Mouse (Mus musculus) G1E (cell line): ENCODE results near the gene Pwwp2b. TPM values are rescaled to one million over a fixed set of nuclear protein-coding genes. Genes with fewer than 3 reads are reported as not detected.

Experiments
- ATAC-seq: 2 replicates; pipeline ENCODE4 v1.8.0; 2016; ENCODE audit warnings: mild to moderate bottlenecking; ENCODE audit not compliant: insufficient number of reproducible peaks, poor library complexity, low FRiP score, severe bottlenecking; ENCODE audit errors: extremely low read depth
- DNase-seq: peaks from one replicate; pipeline ENCODE4 v3.0.0; 2012; ENCODE audit warnings: low spot score
- H3K27me3 ChIP-seq: 2 replicates; pipeline ENCODE4 v1.6.1; 2012; ENCODE audit warnings: mild to moderate bottlenecking, low read length, inconsistent platforms; ENCODE audit not compliant: insufficient read depth
- H3K36me3 ChIP-seq: replicated peaks from 2 replicates; pipeline ENCODE3; 2012; ENCODE audit warnings: mild to moderate bottlenecking, inconsistent platforms
- H3K4me1 ChIP-seq: 2 replicates; pipeline ENCODE4 v1.6.1; 2012; ENCODE audit warnings: low read depth, low read length, inconsistent platforms, mixed read lengths; ENCODE audit not compliant: insufficient read depth
- H3K4me3 ChIP-seq: 2 replicates; pipeline ENCODE4 v1.5.1; 2012; ENCODE audit warnings: low read depth, mild to moderate bottlenecking, inconsistent platforms, low read length, moderate library complexity, mixed read lengths
- H3K9me3 ChIP-seq: replicated peaks from 2 replicates; pipeline ENCODE4 v1.6.1; 2012; ENCODE audit warnings: inconsistent platforms
- CTCF ChIP-seq: IDR thresholded peaks from 2 replicates; pipeline ENCODE4 v1.5.1; 2012; ENCODE audit warnings: low read depth, low read length, inconsistent platforms, mixed read lengths
- GATA1 ChIP-seq: IDR thresholded peaks from 2 replicates; pipeline ENCODE4 v1.6.1; 2012; ENCODE audit warnings: borderline replicate concordance, low read length, inconsistent platforms, mixed read lengths
- GATA2 ChIP-seq: IDR thresholded peaks from 2 replicates; pipeline ENCODE4 v1.6.1; 2012; ENCODE audit warnings: low read depth, low read length, inconsistent platforms, borderline replicate concordance
- POLR2AphosphoS5 ChIP-seq: IDR thresholded peaks from 2 replicates; pipeline ENCODE4 v1.6.1; 2012; ENCODE audit warnings: low read depth, low read length, inconsistent platforms; ENCODE audit not compliant: insufficient replicate concordance
- TAL1 ChIP-seq: conservative IDR thresholded peaks from 2 replicates; pipeline ENCODE4 v1.6.1; 2012; ENCODE audit warnings: low read depth, low read length, inconsistent platforms, mixed read lengths
- polyA plus RNA-seq: library from polyadenylated mRNA; stranded (reverse); fragments of >175 nt; gene quantifications from 2 replicates; pipeline ENCODE4 v1.2.3, GENCODE M21; 2012
- total RNA-seq, 2 experiments: library from RNA; stranded (forward) in 1 of 2; stranded (reverse) in 1 of 2; fragments of 200-1000 nt in 1 of 2; fragments of >200 nt in 1 of 2; fragmentation: Nextera tagmentation in 1 of 2; gene quantifications; 2 replicates each; pipeline ENCODE4 v1.2.3; 2014 to 2017

Pwwp2b gene
- total and polyA plus RNA-seq, 3 experiments: 0.01 to 0.05 TPM; not detected in 1

DNA sequence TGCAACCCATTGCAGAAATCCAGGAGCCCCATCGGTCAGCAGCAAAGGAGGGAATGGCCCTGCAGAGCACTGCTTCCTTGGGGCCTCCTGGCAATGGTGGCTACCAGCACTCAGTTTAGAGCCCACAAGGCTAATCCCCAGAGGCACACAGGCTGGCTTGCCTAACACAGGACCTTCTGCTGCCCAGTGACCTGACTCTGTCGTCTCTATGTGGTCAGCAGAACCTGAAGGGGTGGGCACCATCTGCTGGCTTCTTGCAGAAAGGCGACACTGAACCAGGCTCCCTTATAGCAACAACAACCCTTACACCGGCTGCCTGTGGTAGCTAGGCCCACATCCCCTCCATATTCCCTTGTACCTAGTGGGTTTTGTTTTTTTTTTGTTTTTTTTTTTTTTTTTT is 50.2 kb downstream of the Pwwp2b start:
- Histone ChIP-seq H3K9me3 (peaks cover 64% of the 10 kb centered on the region), H3K36me3 (no peaks in the 10 kb centered on the region), H3K27me3 (0 out of 2 replicates have a peak, but pooled peaks cover 2% of the 10 kb centered on the region), H3K4me1 (peaks cover 5% of the 10 kb centered on the region; the same call in 1 of the 2 replicates), H3K4me3 (no peak overlapping the region)
- DNase-seq: no peak
- TF ChIP-seq TAL1 (no peak), POLR2AphosphoS5 (no peak), GATA2 (no peak), GATA1 (no peak)
- no peak for ATAC-seq

DNA sequence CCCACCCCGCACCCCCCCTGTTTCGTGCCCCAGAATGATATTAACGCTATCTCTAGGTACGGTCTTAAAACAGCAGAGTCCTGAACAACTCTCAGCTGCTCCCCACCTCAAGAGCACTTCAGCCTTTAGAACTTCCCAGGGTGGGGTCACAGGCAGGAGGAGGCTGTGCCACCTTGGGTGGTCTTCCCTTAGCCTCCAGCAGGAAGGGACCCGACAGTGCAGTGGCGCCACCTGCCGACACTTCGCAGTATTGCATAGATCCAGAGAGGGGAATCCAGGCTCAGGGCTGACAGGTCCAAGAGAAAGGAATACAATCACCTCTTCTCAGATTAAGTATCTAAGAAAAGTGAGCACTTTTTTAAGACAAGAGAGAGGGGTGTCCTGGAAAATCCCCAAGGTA is 51.1 kb downstream of the Pwwp2b start:
- Histone ChIP-seq H3K4me1 (peaks cover 5% of the 10 kb centered on the region; the same call in 1 of the 2 replicates), H3K36me3 (no peaks in the 10 kb centered on the region), H3K9me3 (peaks cover 67% of the 10 kb centered on the region), H3K27me3 (0 out of 2 replicates have a peak, but pooled peaks cover 2% of the 10 kb centered on the region), H3K4me3 (no peak overlapping the region)
- ATAC-seq: no peak
- TF ChIP-seq CTCF: peak; percentile 62; the same call in 1 of the 2 replicates
- TF ChIP-seq GATA1: no peak
- no peak for TF ChIP-seq POLR2AphosphoS5
- TF ChIP-seq TAL1: no peak
- TF ChIP-seq GATA2: no peak
- DNase-seq: peak; percentile 21

- no peak for TF ChIP-seq POLR2AphosphoS5
- TF ChIP-seq TAL1: no peak
- TF ChIP-seq GATA1: no peak
- no peak for TF ChIP-seq GATA2
- no peak for TF ChIP-seq CTCF
- peaks cover 5% of the 10 kb centered on the region; the same call in 1 of the 2 replicates for H3K4me1 ChIP-seq
- H3K27me3 ChIP-seq: 0 out of 2 replicates have a peak, but pooled peaks cover 2% of the 10 kb centered on the region
- H3K9me3 ChIP-seq: peaks cover 58% of the 10 kb centered on the region
- no peak overlapping the region for H3K4me3 ChIP-seq
- no peaks in the 10 kb centered on the region for H3K36me3 ChIP-seq
- DNase-seq (no peak), ATAC-seq (no peak)
Measured at GRCm38 (mm10) chr7:139300423-139300822, 52.1 kb downstream of the Pwwp2b start.

DNA sequence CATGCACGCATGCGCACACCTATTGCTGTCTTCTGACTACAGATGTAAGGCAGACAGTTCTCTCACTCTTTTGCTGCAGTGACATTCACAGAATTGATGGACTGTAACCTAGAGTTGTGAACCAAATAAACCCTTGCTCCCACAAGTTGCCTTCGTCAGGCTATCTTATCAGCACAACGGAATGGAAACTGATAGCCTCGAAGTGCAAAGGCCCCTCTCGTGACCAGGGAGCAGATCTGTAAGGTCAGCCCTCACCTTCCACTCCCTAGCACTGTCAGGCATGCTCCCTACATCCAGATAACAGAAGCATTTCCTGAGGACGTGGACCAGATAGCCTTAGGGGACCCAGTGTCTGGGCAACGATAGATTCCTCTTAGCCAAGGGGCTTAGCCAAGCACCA is 53.2 kb downstream of the Pwwp2b start:
- H3K36me3 ChIP-seq: no peaks in the 10 kb centered on the region
- H3K9me3 ChIP-seq: peaks cover 54% of the 10 kb centered on the region
- H3K27me3 ChIP-seq: 0 out of 2 replicates have a peak, but pooled peaks cover 2% of the 10 kb centered on the region
- DNase-seq: no peak
- TF ChIP-seq GATA1: no peak
- TF ChIP-seq POLR2AphosphoS5: no peak
- no peak for TF ChIP-seq CTCF
- no peak for TF ChIP-seq GATA2
- TF ChIP-seq TAL1: no peak
- H3K4me1 ChIP-seq: no peaks in the 10 kb centered on the region
- ATAC-seq: no peak
- H3K4me3 ChIP-seq: no peak overlapping the region

DNA sequence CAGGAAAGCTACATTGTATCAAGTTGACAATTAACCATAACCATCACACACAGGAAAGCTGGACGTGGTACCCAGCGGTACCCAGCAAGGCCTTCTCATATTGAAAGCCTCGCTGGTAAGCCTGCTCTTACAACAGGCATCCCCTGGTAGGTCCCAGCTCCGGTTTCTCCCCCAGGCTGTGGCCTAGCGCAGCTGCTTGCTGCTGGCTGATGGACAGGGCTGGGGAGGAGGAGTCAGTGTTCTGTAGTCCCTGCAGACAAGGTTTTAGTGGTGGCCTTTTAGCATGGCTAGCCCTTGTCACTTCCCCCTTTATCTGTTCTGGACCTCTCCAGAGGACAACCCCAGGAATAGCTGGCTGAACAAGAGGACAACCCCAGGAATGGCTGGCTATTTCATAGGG is 54.0 kb downstream of the Pwwp2b start:
- Histone ChIP-seq H3K27me3 (0 out of 2 replicates have a peak, but pooled peaks cover 2% of the 10 kb centered on the region), H3K9me3 (peaks cover 55% of the 10 kb centered on the region), H3K4me3 (no peak overlapping the region), H3K36me3 (no peaks in the 10 kb centered on the region), H3K4me1 (no peaks in the 10 kb centered on the region)
- ATAC-seq (no peak), DNase-seq (no peak)
- TF ChIP-seq TAL1: no peak
- TF ChIP-seq POLR2AphosphoS5: no peak
- TF ChIP-seq GATA1: no peak
- no peak for TF ChIP-seq CTCF
- TF ChIP-seq GATA2: no peak

- no peaks in the 10 kb centered on the region for H3K36me3 ChIP-seq
- H3K4me3 ChIP-seq: no peak overlapping the region
- DNase-seq (peak; percentile 24), ATAC-seq (no peak)
- H3K9me3 ChIP-seq: peaks cover 61% of the 10 kb centered on the region
- H3K27me3 ChIP-seq: 0 out of 2 replicates have a peak, but pooled peaks cover 2% of the 10 kb centered on the region
- no peaks in the 10 kb centered on the region for H3K4me1 ChIP-seq
- TF ChIP-seq GATA2 (no peak), CTCF (peak; percentile 86), TAL1 (no peak), GATA1 (no peak), POLR2AphosphoS5 (no peak)
Measured at GRCm38 (mm10) chr7:139303280-139304011, 55.2 kb downstream of the Pwwp2b start.
